8 mouse cellular contexts compared by ENCODE assay signal in genomic region chr15:92051353-92052132, GRCm38 (mm10). TPM values are rescaled to one million over a fixed set of nuclear protein-coding genes. Genes with fewer than 3 reads are reported as not detected.
DNase-seq lines count a peak whose midpoint lies in the region; ATAC-seq lines count a peak whose summit lies in the region.

No protein-coding gene starts in this region.

- H3K4me1 ChIP-seq in liver, embryonic 11.5 days (replicated peaks; ENCODE audit: control insufficient read depth, insufficient read depth, low read length) = no peaks in the 10 kb centered on the region
- H3K4me1 ChIP-seq in midbrain, embryonic 12.5 days = peaks cover 7% of the 10 kb centered on the region; the same call in 1 of the 2 replicates

- H3K4me3 ChIP-seq in liver, embryonic 11.5 days (ENCODE audit: low read depth, low read length) = peak overlapping the region; percentile 49
- H3K4me3 ChIP-seq in midbrain, embryonic 12.5 days = peak overlapping the region; percentile 66

- H3K27ac ChIP-seq in liver, embryonic 11.5 days (ENCODE audit: low read depth, low read length) = no peak overlapping the region
- H3K27ac ChIP-seq in midbrain, embryonic 12.5 days (replicated peaks) = peak overlapping the region; percentile 39

- WGBS in liver, embryonic 11.5 days = 2% methylated on average over 35 of the region's 35 CpGs
- under 1% methylated on average over 35 of the region's 35 CpGs for WGBS in midbrain, embryonic 12.5 days

- no peak for DNase-seq in liver, embryonic 11.5 days (ENCODE audit: low spot score)
- no peak for DNase-seq in liver
- peak; percentile 90 for DNase-seq in cerebellum, adult 11-12 months
- DNase-seq in forelimb bud, embryonic 11.5 days (ENCODE audit: low read depth, low spot score) = peak; percentile 12
- DNase-seq in layer of hippocampus, adult 8-10 months (ENCODE audit: low spot score in 2 of 2) = peak; percentile 54 to 60
- peak; percentile 56 for DNase-seq in telencephalon, adult 2 months (ENCODE audit: low read depth, low spot score)
- DNase-seq in lung, postnatal 25 days (ENCODE audit: low spot score) = no peak

- H3K36me3 ChIP-seq in liver, embryonic 11.5 days (ENCODE audit: control insufficient read depth, insufficient read depth, low read length) = no peaks in the 10 kb centered on the region
- no peaks in the 10 kb centered on the region for H3K36me3 ChIP-seq in midbrain, embryonic 12.5 days

- no peak overlapping the region for H3K9ac ChIP-seq in liver, embryonic 11.5 days (ENCODE audit: low read depth, low read length)
- H3K9ac ChIP-seq in midbrain, embryonic 12.5 days (replicated peaks) = peak overlapping the region; percentile 55

- peak overlapping the region; percentile 67 for H3K4me2 ChIP-seq in liver, embryonic 11.5 days
- H3K4me2 ChIP-seq in midbrain, embryonic 12.5 days (replicated peaks) = peak overlapping the region; percentile 92

- no peaks in the 10 kb centered on the region for H3K9me3 ChIP-seq in liver, embryonic 11.5 days (ENCODE audit: control insufficient read depth, low read length)
- H3K9me3 ChIP-seq in midbrain, embryonic 12.5 days = no peaks in the 10 kb centered on the region

- peaks cover 20% of the 10 kb centered on the region for H3K27me3 ChIP-seq in liver, embryonic 11.5 days (replicated peaks; ENCODE audit: control insufficient read depth, insufficient read depth, low read length)
- H3K27me3 ChIP-seq in midbrain, embryonic 12.5 days = peaks cover 13% of the 10 kb centered on the region; the same call in 1 of the 2 replicates

- peak; percentile 36 for ATAC-seq in liver, embryonic 11.5 days (replicated peaks; ENCODE audit: low FRiP score)
- peak; percentile 2; the same call in 1 of the 2 replicates for ATAC-seq in midbrain, embryonic 12.5 days (ENCODE audit: low FRiP score, low read depth)

RNA-seq across cellular contexts. Expression of gene Cntn1, which starts 0.6 kb away (rescaled TPM):
- polyA plus RNA-seq in liver, embryonic 11.5 days (2014; fragmentation: Nextera tagmentation; extraction: Ambion mirVana) = 0.12 and 0.49 TPM in 2 replicates
- 100 to 1,000 TPM; 305 to 331 (median 311) TPM for total RNA-seq in layer of hippocampus, adult 8-10 months (2022)
- polyA plus RNA-seq in midbrain, embryonic 12.5 days (2016; fragmentation: Nextera tagmentation; extraction: Ambion mirVana) = 6.2 and 9.0 TPM in 2 replicates

Comparison
In these comparisons a context has a peak if more than half of its experiments do, and no peak if none do; other contexts are left out.
1. DNase-seq: peak in cerebellum, adult 11-12 months (single experiment), forelimb bud, embryonic 11.5 days (single experiment), layer of hippocampus, adult 8-10 months (2 of 2) and telencephalon, adult 2 months (single experiment); none in liver, embryonic 11.5 days (single experiment), liver (single experiment) and lung, postnatal 25 days (single experiment).